Mouse (Mus musculus) testis, adult 2 months (tissue): ENCODE data around the gene Rasef. TPM values are rescaled to one million over a fixed set of nuclear protein-coding genes. Genes with fewer than 3 reads are reported as not detected.
"Not testable (repeated sequence)": the region's sequence is repeated elsewhere in the genome, so short reads cannot be mapped to it uniquely, and the experiment has no call there.

Source experiments
- H3K27ac ChIP-seq: fragments of 200-500 bp; 2 replicates; pipeline ENCODE4 v1.5.1; 2012; ENCODE audit warnings: low read depth, low read length; ENCODE audit not compliant: control insufficient read depth, insufficient read depth
- H3K27me3 ChIP-seq: fragments of 200-500 bp; 2 replicates; pipeline ENCODE4 v1.6.1; 2012; ENCODE audit warnings: mild to moderate bottlenecking, low read length, moderate library complexity; ENCODE audit not compliant: control insufficient read depth, insufficient read depth
- H3K36me3 ChIP-seq: fragments of 200-500 bp; 2 replicates; pipeline ENCODE4 v1.6.1; 2012; ENCODE audit warnings: mild to moderate bottlenecking, low read length; ENCODE audit not compliant: control insufficient read depth, insufficient read depth
- H3K4me1 ChIP-seq: fragments of 200-500 bp; 2 replicates; pipeline ENCODE4 v1.6.1; 2012; ENCODE audit warnings: low read length; ENCODE audit not compliant: control insufficient read depth, insufficient read depth
- H3K4me3 ChIP-seq: fragments of 200-500 bp; 2 replicates; pipeline ENCODE4 v1.5.1; 2012; ENCODE audit warnings: low read depth, mild to moderate bottlenecking, low read length, moderate library complexity, mixed read lengths; ENCODE audit not compliant: control insufficient read depth
- CTCF ChIP-seq: fragments of 200-500 bp; IDR thresholded peaks from 2 replicates; pipeline ENCODE4 v1.5.1; 2012; ENCODE audit warnings: low read depth, mild to moderate bottlenecking, inconsistent platforms, low read length, moderate library complexity; ENCODE audit not compliant: control insufficient read depth, insufficient read depth, insufficient replicate concordance
- POLR2A ChIP-seq: fragments of 200-500 bp; IDR thresholded peaks from 2 replicates; pipeline ENCODE4 v1.6.1; 2012; ENCODE audit warnings: low read depth, mild to moderate bottlenecking, inconsistent platforms, low read length, moderate library complexity; ENCODE audit not compliant: control insufficient read depth
- polyA plus RNA-seq: library from polyadenylated mRNA; depleted of rRNA; stranded (reverse); fragments of >200 nt; gene quantifications from 2 replicates; pipeline ENCODE4 v1.2.3, GENCODE M21; 2012; rRNA removed

Rasef gene
- polyA plus RNA-seq, 1 experiment, result 12.4 TPM

DNA sequence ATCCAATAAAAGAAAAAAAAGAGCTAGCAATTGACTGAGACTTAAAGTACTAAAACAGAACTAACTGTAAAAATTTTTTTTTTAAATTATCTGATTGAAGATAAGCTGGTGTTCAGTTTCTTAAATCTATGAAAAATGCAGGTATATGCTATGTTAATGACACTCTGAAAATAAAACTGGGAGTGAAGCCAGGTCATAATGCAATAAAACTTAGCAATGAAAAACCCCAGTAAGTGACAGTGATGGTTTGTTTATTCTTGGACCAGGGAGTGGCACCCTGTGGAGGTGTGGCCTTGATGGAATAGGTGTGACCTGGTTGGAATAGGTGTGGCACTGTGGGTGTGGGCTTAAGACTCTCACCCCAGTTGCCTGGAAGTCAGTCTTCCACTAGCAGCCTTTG, 71.0 kb downstream of the Rasef start:
- no peak overlapping the region for H3K27ac ChIP-seq
- H3K4me1 ChIP-seq, result no peaks in the 10 kb centered on the region
- no peaks in the 10 kb centered on the region for H3K27me3 ChIP-seq
- TF ChIP-seq CTCF (no peak), POLR2A (no peak)
- H3K4me3 ChIP-seq, result no peak overlapping the region
- H3K36me3 ChIP-seq, result no peaks in the 10 kb centered on the region

- H3K4me1 ChIP-seq, result no peaks in the 10 kb centered on the region
- TF ChIP-seq POLR2A, result no peak
- H3K4me3 ChIP-seq, result no peak overlapping the region
- H3K27me3 ChIP-seq, result no peaks in the 10 kb centered on the region
- no peaks in the 10 kb centered on the region for H3K36me3 ChIP-seq
- H3K27ac ChIP-seq, result no peak overlapping the region
Observed at GRCm38 (mm10) chr4:73718761-73719160, 72.0 kb downstream of the Rasef start.

GRCm38 (mm10) chr4:73683216-73683615, 107.6 kb downstream of the Rasef start, which contains the start of gene Gm428:
Gm428 (plus strand) TSS chr4:73683516.
- H3K27ac ChIP-seq, H3K4me3 ChIP-seq, H3K36me3 ChIP-seq: not testable (repeated sequence)

DNA sequence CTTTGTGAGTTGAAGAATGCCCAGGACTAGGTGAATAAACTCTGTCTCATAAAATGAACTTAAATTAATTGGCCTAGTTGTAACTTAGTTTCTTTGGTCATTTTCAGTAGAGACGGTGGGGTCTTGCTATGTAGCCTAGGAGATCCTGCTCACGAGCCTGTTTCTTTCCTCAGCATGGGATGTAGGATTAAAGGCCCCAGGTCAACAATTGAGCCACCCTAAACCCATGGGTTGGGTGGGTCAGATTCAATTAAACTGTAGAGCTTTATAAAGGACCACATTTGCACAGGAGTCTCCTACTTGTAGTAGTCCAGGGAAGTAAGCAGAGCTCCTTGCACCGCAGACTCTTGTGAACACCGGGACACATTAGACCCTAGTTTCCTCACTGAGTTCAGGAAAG, 122.7 kb downstream of the Rasef start, which contains the start of gene Gm11239:
Gene Gm11239 (plus strand): TSS at position 301 of the 400 bp plus-strand sequence.
- not testable (repeated sequence) for H3K27me3 ChIP-seq, H3K36me3 ChIP-seq, H3K27ac ChIP-seq, H3K4me3 ChIP-seq, H3K4me1 ChIP-seq

More at GRCm38 (mm10) chr4:73683216-73683615, 107.6 kb downstream of the Rasef start, which contains the start of gene Gm428:
- not testable (repeated sequence) for H3K27me3 ChIP-seq, H3K4me1 ChIP-seq

Other genes starting within 250 kb of the Rasef start
- not detected in 2 replicates for gene Gm11238, start 183.1 kb downstream of the Rasef start, polyA plus RNA-seq
- not detected in 2 replicates for gene Gm11237, start 168.0 kb downstream of the Rasef start, polyA plus RNA-seq
- gene Gm11236, start 152.9 kb downstream of the Rasef start, polyA plus RNA-seq, result not detected in 2 replicates
- gene Gm11239, start 122.6 kb downstream of the Rasef start, polyA plus RNA-seq, result not detected in 2 replicates
- gene Gm428, start 107.5 kb downstream of the Rasef start, polyA plus RNA-seq, result not detected in 2 replicates
- not detected in 2 replicates for gene Gm11758, start 85.3 kb upstream of the Rasef start, polyA plus RNA-seq
- gene Gm11757, start 100.1 kb upstream of the Rasef start, polyA plus RNA-seq, result not detected in 2 replicates
- gene Gm13871, start 115.0 kb upstream of the Rasef start, polyA plus RNA-seq, result not detected in 2 replicates
- not detected in 2 replicates for gene Gm11756, start 129.8 kb upstream of the Rasef start, polyA plus RNA-seq
- not detected in 2 replicates for gene 2310002L09Rik, start 159.9 kb upstream of the Rasef start, polyA plus RNA-seq
- 0.12 and 0.31 TPM in 2 replicates for gene Frmd3, start 222.4 kb upstream of the Rasef start, polyA plus RNA-seq